Mouse (Mus musculus): ENCODE measurements at regions not wholly inside any gene's neighbourhood (a gene's known extent, or its start where the extent isn't known, plus 50 kb on each side); places are given as distances from the start of the nearest gene placed in this dataset.

DNA sequence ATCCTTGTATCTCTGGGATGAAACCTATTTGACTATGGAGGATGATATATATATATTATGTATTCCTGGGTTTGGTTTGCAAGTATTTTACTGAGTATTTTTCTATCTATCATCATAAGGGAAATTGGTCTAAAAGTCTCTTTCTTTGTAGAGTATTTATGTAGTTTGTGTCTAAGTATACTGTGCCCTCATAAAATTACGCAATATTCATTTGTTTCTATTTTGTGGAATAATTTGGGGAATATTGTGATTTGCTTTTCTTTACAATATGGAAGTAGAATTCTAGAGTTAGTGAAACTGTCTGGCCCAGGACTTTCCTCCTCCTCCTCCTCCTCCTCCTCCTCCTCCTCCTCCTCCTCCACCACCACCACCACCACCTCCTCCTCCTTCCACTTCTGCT lies 640.1 kb downstream of the Slc22a22 start:
- WGBS: 100% methylated on average over 1 of the region's 1 CpGs
- no peak overlapping the region for H3K27ac ChIP-seq (ENCODE audit: low read depth, low read length)
- H3K4me1 ChIP-seq (ENCODE audit: control insufficient read depth, insufficient read depth, low read length): no peaks in the 10 kb centered on the region
- no peaks in the 10 kb centered on the region for H3K36me3 ChIP-seq (ENCODE audit: control insufficient read depth, insufficient read depth, low read length)
- no peak for DNase-seq (ENCODE audit: low spot score, missing footprints)
- H3K9me3 ChIP-seq (ENCODE audit: control insufficient read depth, low read length): no peaks in the 10 kb centered on the region
- H3K4me2 ChIP-seq: no peak overlapping the region
- H3K9ac ChIP-seq (ENCODE audit: low read length): no peak overlapping the region
- H3K4me3 ChIP-seq (ENCODE audit: low read depth, low read length): no peak overlapping the region
- no peaks in the 10 kb centered on the region for H3K27me3 ChIP-seq (ENCODE audit: control insufficient read depth, insufficient read depth, low read length)
- no peak for ATAC-seq (ENCODE audit: low FRiP score)

- Histone ChIP-seq H3K36me3 (ENCODE audit: control insufficient read depth, insufficient read depth, low read length) (no peaks in the 10 kb centered on the region), H3K4me2 (no peak overlapping the region), H3K9me3 (ENCODE audit: control insufficient read depth, low read length) (no peaks in the 10 kb centered on the region), H3K27me3 (ENCODE audit: control insufficient read depth, insufficient read depth, low read length) (no peaks in the 10 kb centered on the region), H3K27ac (ENCODE audit: low read depth, low read length) (no peak overlapping the region), H3K4me3 (ENCODE audit: low read depth, low read length) (no peak overlapping the region), H3K9ac (ENCODE audit: low read length) (no peak overlapping the region), H3K4me1 (ENCODE audit: control insufficient read depth, insufficient read depth, low read length) (no peaks in the 10 kb centered on the region)
- WGBS: 83% methylated on average over 2 of the region's 2 CpGs
- DNase-seq (ENCODE audit: low spot score, missing footprints): peak; percentile 26
- ATAC-seq (ENCODE audit: low FRiP score): no peak
These were observed 642.8 kb downstream of the Slc22a22 start for GRCm38 (mm10) chr15:56834621-56835020.

DNA sequence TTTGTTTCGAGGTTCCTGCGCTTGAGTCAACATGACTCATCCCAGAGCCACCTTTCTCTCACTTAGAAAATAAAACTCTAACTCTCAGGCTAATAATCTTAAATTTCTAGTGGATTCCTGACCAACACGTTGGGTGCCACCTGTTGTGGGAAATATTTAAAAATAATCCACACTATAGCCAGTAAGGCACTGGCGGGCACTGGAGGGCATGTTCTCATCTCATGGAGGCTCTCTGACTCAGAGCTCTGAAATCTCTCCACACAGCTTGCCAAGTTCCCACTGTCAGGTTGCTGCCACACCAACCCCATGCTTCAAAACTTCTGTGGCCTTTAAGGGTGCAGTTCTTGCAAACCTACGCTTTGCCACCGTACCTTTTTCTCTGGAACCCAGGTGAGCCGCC lies 644.8 kb downstream of the Slc22a22 start:
- H3K36me3 ChIP-seq (ENCODE audit: control insufficient read depth, insufficient read depth, low read length): no peaks in the 10 kb centered on the region
- no peak overlapping the region for H3K4me3 ChIP-seq (ENCODE audit: low read depth, low read length)
- 92% methylated on average over 7 of the region's 7 CpGs for WGBS
- H3K4me1 ChIP-seq (ENCODE audit: control insufficient read depth, insufficient read depth, low read length): no peaks in the 10 kb centered on the region
- H3K4me2 ChIP-seq: no peak overlapping the region
- no peaks in the 10 kb centered on the region for H3K9me3 ChIP-seq (ENCODE audit: control insufficient read depth, low read length)
- ATAC-seq (ENCODE audit: low FRiP score): no peak
- H3K9ac ChIP-seq (ENCODE audit: low read length): no peak overlapping the region
- no peaks in the 10 kb centered on the region for H3K27me3 ChIP-seq (ENCODE audit: control insufficient read depth, insufficient read depth, low read length)
- no peak for DNase-seq (ENCODE audit: low spot score, missing footprints)
- H3K27ac ChIP-seq (ENCODE audit: low read depth, low read length): no peak overlapping the region

GRCm38 (mm10) chr15:56820977-56821579 lies 656.3 kb downstream of the Slc22a22 start:
- no peaks in the 10 kb centered on the region for H3K27me3 ChIP-seq (ENCODE audit: control insufficient read depth, insufficient read depth, low read length)
- DNase-seq (ENCODE audit: low spot score, missing footprints): peak; percentile 83
- ATAC-seq (ENCODE audit: low FRiP score): peak; percentile 82
- H3K36me3 ChIP-seq (ENCODE audit: control insufficient read depth, insufficient read depth, low read length): no peaks in the 10 kb centered on the region
- no peaks in the 10 kb centered on the region for H3K9me3 ChIP-seq (ENCODE audit: control insufficient read depth, low read length)
- no peak overlapping the region for H3K4me3 ChIP-seq (ENCODE audit: low read depth, low read length)
- H3K4me2 ChIP-seq: no peak overlapping the region
- H3K9ac ChIP-seq (ENCODE audit: low read length): no peak overlapping the region
- H3K27ac ChIP-seq (ENCODE audit: low read depth, low read length): no peak overlapping the region
- WGBS: 31% methylated on average over 8 of the region's 8 CpGs
- H3K4me1 ChIP-seq (ENCODE audit: control insufficient read depth, insufficient read depth, low read length): peaks cover 4% of the 10 kb centered on the region; the same call in 1 of the 2 replicates

DNA sequence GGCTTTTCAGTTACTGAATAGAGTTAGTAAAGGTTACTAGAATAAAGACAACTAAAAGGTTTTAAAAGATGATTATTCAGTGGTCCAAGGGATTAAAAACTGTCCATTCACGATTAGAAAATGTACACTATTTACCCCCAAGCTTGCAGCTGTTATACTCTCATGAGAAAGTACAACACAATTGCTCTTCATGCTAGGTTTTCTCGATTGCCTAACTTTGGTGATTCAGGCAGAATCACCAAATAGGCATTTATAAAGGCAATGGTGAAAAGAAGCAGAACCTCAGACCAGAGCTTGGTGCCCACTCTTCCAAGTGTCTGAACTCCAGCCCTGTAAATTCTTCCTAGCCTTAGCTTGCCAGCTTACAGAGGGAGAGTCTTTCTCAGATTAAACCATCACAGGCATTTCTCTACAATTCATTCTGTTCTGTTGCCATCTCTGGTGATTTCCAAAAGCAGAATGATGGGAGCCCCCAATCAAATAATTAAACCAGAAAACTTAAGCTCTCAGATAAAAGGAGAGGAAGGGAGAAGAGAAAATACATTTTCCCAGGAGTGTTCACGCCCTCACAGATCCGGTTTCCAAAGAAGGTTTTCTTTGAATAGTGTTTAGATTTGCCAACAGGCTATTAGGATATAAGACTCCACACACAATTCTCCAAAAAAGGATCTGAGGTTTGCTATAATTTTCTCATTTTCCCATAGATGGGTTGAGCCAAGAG lies 657.0 kb downstream of the Slc22a22 start:
- Histone ChIP-seq H3K9me3 (ENCODE audit: control insufficient read depth, low read length) (no peaks in the 10 kb centered on the region), H3K27me3 (ENCODE audit: control insufficient read depth, insufficient read depth, low read length) (no peaks in the 10 kb centered on the region), H3K27ac (ENCODE audit: low read depth, low read length) (no peak overlapping the region), H3K4me3 (ENCODE audit: low read depth, low read length) (no peak overlapping the region), H3K9ac (ENCODE audit: low read length) (no peak overlapping the region), H3K36me3 (ENCODE audit: control insufficient read depth, insufficient read depth, low read length) (no peaks in the 10 kb centered on the region), H3K4me2 (no peak overlapping the region), H3K4me1 (ENCODE audit: control insufficient read depth, insufficient read depth, low read length) (peaks cover 4% of the 10 kb centered on the region; the same call in 1 of the 2 replicates)
- DNase-seq (ENCODE audit: low spot score, missing footprints): peak; percentile 82
- WGBS: 37% methylated on average over 4 of the region's 4 CpGs
- no peak for ATAC-seq (ENCODE audit: low FRiP score)

DNA sequence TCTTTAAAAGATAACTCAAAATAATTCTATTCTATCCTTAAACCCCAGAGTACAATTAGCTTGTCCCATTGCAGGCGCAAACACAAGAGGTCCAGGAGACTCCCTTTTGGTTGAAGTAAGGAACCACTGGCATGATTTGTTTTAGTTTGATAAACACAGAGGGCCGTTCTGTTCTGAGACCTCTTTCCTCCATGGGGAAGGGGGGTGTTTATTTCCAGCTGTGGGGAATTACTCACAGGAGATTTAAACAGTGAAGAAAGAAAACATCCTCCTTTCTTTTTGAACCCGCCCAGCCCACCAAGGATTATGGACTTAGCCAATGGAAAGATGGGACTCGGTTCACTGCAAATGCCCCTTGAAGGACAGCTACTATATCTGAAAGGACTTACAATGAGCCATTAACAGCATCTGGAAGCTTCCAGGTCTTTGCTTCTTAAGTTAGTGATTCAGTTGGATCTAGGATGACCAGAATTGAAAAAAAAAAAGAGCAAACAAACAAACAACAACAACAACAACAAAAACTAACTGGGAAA lies 659.2 kb downstream of the Slc22a22 start:
- DNase-seq (ENCODE audit: low spot score, missing footprints): peak; percentile 84
- no peak overlapping the region for H3K9ac ChIP-seq (ENCODE audit: low read length)
- no peaks in the 10 kb centered on the region for H3K9me3 ChIP-seq (ENCODE audit: control insufficient read depth, low read length)
- H3K4me3 ChIP-seq (ENCODE audit: low read depth, low read length): no peak overlapping the region
- H3K4me1 ChIP-seq (ENCODE audit: control insufficient read depth, insufficient read depth, low read length): peaks cover 4% of the 10 kb centered on the region; the same call in 1 of the 2 replicates
- no peaks in the 10 kb centered on the region for H3K27me3 ChIP-seq (ENCODE audit: control insufficient read depth, insufficient read depth, low read length)
- no peak for ATAC-seq (ENCODE audit: low FRiP score)
- no peaks in the 10 kb centered on the region for H3K36me3 ChIP-seq (ENCODE audit: control insufficient read depth, insufficient read depth, low read length)
- 9% methylated on average over 4 of the region's 4 CpGs for WGBS
- H3K4me2 ChIP-seq: no peak overlapping the region
- H3K27ac ChIP-seq (ENCODE audit: low read depth, low read length): no peak overlapping the region

- DNase-seq (ENCODE audit: low spot score, missing footprints): peak; percentile 81
- no peak overlapping the region for H3K9ac ChIP-seq (ENCODE audit: low read length)
These were observed 659.9 kb downstream of the Slc22a22 start for GRCm38 (mm10) chr15:56817204-56818157.

DNA sequence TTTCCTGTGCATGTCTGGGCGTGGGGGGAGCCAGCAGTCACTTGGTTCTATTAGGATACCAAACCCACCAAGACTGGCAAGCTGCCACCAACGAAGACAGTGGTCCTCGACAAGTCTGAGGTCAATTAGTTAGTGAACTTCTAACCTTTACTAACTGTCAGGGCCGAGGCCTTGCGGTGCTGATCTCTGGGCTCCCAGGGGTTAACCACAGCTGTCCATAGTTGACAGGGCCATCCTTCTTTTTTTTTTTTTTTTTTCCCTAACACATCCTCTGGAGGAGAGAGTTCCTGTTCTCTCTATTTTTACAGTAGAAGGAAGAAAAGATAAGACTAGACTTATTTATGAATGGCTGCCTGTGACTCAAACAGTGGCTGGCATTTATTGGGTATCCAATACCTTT lies 663.5 kb downstream of the Slc22a22 start:
- Histone ChIP-seq H3K4me1 (ENCODE audit: control insufficient read depth, insufficient read depth, low read length) (peaks cover 4% of the 10 kb centered on the region; the same call in 1 of the 2 replicates), H3K4me2 (no peak overlapping the region), H3K27ac (ENCODE audit: low read depth, low read length) (no peak overlapping the region), H3K27me3 (ENCODE audit: control insufficient read depth, insufficient read depth, low read length) (no peaks in the 10 kb centered on the region), H3K9me3 (ENCODE audit: control insufficient read depth, low read length) (no peaks in the 10 kb centered on the region), H3K9ac (ENCODE audit: low read length) (no peak overlapping the region), H3K36me3 (ENCODE audit: control insufficient read depth, insufficient read depth, low read length) (no peaks in the 10 kb centered on the region), H3K4me3 (ENCODE audit: low read depth, low read length) (no peak overlapping the region)
- 54% methylated on average over 5 of the region's 5 CpGs for WGBS
- ATAC-seq (ENCODE audit: low FRiP score) (no peak), DNase-seq (ENCODE audit: low spot score, missing footprints) (no peak)

More at GRCm38 (mm10) chr15:56817204-56818157, 659.9 kb downstream of the Slc22a22 start:
- 0 out of 2 replicates have a peak, but pooled peaks have one; percentile 22 for ATAC-seq (ENCODE audit: low FRiP score)
- Histone ChIP-seq H3K4me2 (no peak overlapping the region), H3K9me3 (ENCODE audit: control insufficient read depth, low read length) (no peaks in the 10 kb centered on the region), H3K27ac (ENCODE audit: low read depth, low read length) (no peak overlapping the region), H3K4me1 (ENCODE audit: control insufficient read depth, insufficient read depth, low read length) (peaks cover 4% of the 10 kb centered on the region; the same call in 1 of the 2 replicates), H3K36me3 (ENCODE audit: control insufficient read depth, insufficient read depth, low read length) (no peaks in the 10 kb centered on the region), H3K27me3 (ENCODE audit: control insufficient read depth, insufficient read depth, low read length) (no peaks in the 10 kb centered on the region), H3K4me3 (ENCODE audit: low read depth, low read length) (no peak overlapping the region)
- WGBS: 42% methylated on average over 5 of the region's 5 CpGs
